18 mouse cellular contexts compared by ENCODE assay signal in the genomic region with DNA sequence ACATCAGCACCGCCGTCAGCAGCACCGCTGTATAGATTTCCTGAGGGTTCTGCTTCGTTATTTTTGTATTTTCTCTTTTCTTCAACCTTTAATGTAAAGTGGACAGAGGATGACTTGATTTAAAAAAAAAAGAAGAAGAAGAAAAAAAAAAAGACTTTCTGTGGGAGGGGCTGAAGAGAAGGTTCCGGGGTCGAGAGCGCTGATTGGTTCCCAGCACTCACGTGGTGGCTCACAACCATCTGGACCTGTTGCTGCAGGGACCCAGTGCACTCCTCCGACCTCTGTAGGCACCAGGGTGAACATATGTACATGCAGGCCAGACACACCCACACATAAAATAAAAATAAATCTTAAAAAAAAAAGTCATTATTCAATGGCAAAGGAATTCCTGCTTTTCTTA. TPM values are rescaled to one million over a fixed set of nuclear protein-coding genes. Genes with fewer than 3 reads are reported as not detected.
"Had no signal": no experiment of that assay in that cellular context is flagged by ENCODE, and none has a peak within 500 bp of the region (broad histone marks: within the 10 kb centered on the region; RNA-seq: fewer than 3 reads in every experiment).

No protein-coding gene starts in this region.

- DNase-seq: kidney, postnatal 25 days; layer of hippocampus, adult 9-11 months; liver, embryonic 13.5 days; lung, adult 2 months; lung, postnatal 14 days; lung, postnatal 4 days; retina, postnatal 1 day; right cerebral cortex, postnatal 25 days; spleen, adult 18-20 months; thymus, postnatal 25 days had no signal

- H3K9me3 ChIP-seq: liver, embryonic 13.5 days; midbrain, embryonic 12.5 days; midbrain, embryonic 15.5 days; neural tube, embryonic 13.5 days; stomach, embryonic 15.5 days had no signal

- H3K4me1 ChIP-seq: midbrain, embryonic 12.5 days; midbrain, embryonic 15.5 days; neural tube, embryonic 13.5 days; stomach, embryonic 15.5 days had no signal

- H3K9ac ChIP-seq: liver, embryonic 13.5 days; midbrain, embryonic 12.5 days; midbrain, embryonic 15.5 days; neural tube, embryonic 13.5 days; stomach, embryonic 15.5 days had no signal

- H3K4me3 ChIP-seq: layer of hippocampus, adult 2 months; left cerebral cortex, adult 2 months; liver, embryonic 13.5 days; midbrain, embryonic 12.5 days; midbrain, embryonic 15.5 days; neural tube, embryonic 13.5 days; stomach, embryonic 15.5 days had no signal

- ATAC-seq: midbrain, embryonic 15.5 days had no signal

- H3K4me2 ChIP-seq: liver, embryonic 13.5 days; midbrain, embryonic 12.5 days; midbrain, embryonic 15.5 days; neural tube, embryonic 13.5 days; stomach, embryonic 15.5 days had no signal

- H3K27ac ChIP-seq: kidney, postnatal 0 days; layer of hippocampus, adult 2 months; left cerebral cortex, adult 2 months; liver, embryonic 13.5 days; midbrain, embryonic 12.5 days; midbrain, embryonic 15.5 days; neural tube, embryonic 13.5 days; stomach, embryonic 15.5 days had no signal

- H3K27me3 ChIP-seq: liver, embryonic 13.5 days; midbrain, embryonic 12.5 days; midbrain, embryonic 15.5 days; neural tube, embryonic 13.5 days; stomach, embryonic 15.5 days had no signal

RNA-seq across cellular contexts. Expression of a gene that starts 54.3 kb away (rescaled TPM):
- total RNA-seq: neutrophil, adult 5-6 weeks had no signal
